ENCODE assay signal across 29 mouse cellular contexts in genomic region chr8:61527037-61527436, GRCm38 (mm10).
"Had no signal": no experiment of that assay in that cellular context is flagged by ENCODE, and none has a peak within 500 bp of the region (broad histone marks: within the 10 kb centered on the region; RNA-seq: fewer than 3 reads in every experiment).

No protein-coding gene starts in this region.

- H3K4me1 ChIP-seq: heart, embryonic 15.5 days; hindbrain, embryonic 10.5 days; hindbrain, embryonic 12.5 days; intestine, embryonic 15.5 days; limb, embryonic 10.5 days; limb, embryonic 12.5 days had no signal

- ATAC-seq: hindbrain, embryonic 16.5 days; inflammation-experienced regulatory T-cells, adult 6 months; intestine, embryonic 15.5 days; intestine, postnatal 0 days had no signal

- H3K27me3 ChIP-seq: heart, embryonic 13.5 days; heart, embryonic 15.5 days; hindbrain, embryonic 12.5 days; intestine, embryonic 15.5 days; limb, embryonic 12.5 days; liver, embryonic 13.5 days had no signal

- H3K4me3 ChIP-seq: gastrocnemius, adult 2 months; heart, adult 2 months; heart, embryonic 13.5 days; heart, embryonic 15.5 days; hindbrain, embryonic 10.5 days; hindbrain, embryonic 12.5 days; intestine, embryonic 15.5 days; layer of hippocampus, adult 2 months; left cerebral cortex, adult 2 months; limb, embryonic 10.5 days; limb, embryonic 12.5 days; liver, embryonic 13.5 days had no signal

- DNase-seq: gastrocnemius, adult 2 months; gastrocnemius, postnatal 14 days; gastrocnemius, postnatal 36 days; heart, adult 11 months; heart, adult 2 months; heart, postnatal 14 days; heart, postnatal 4 days; kidney, adult 18-20 months; kidney, adult 8-10 months; kidney, postnatal 10 days; kidney, postnatal 25 days; kidney, postnatal 4 days; liver; liver, embryonic 13.5 days had no signal

- H3K9me3 ChIP-seq: heart, embryonic 13.5 days; heart, embryonic 15.5 days; hindbrain, embryonic 10.5 days; hindbrain, embryonic 12.5 days; intestine, embryonic 15.5 days; limb, embryonic 10.5 days; limb, embryonic 12.5 days; liver, embryonic 13.5 days had no signal

- H3K27ac ChIP-seq: gastrocnemius, adult 2 months; heart, adult 2 months; heart, embryonic 13.5 days; heart, embryonic 15.5 days; hindbrain, embryonic 10.5 days; hindbrain, embryonic 12.5 days; hindbrain, embryonic 14.5 days; intestine, embryonic 15.5 days; layer of hippocampus, adult 2 months; left cerebral cortex, adult 2 months; limb, embryonic 10.5 days; limb, embryonic 12.5 days; liver, embryonic 13.5 days had no signal

- H3K4me2 ChIP-seq: heart, embryonic 11.5 days; heart, embryonic 13.5 days; heart, embryonic 15.5 days; hindbrain, embryonic 12.5 days; hindbrain, embryonic 14.5 days; intestine, embryonic 15.5 days; limb, embryonic 12.5 days; liver, embryonic 11.5 days; liver, embryonic 13.5 days had no signal

- H3K9ac ChIP-seq: heart, embryonic 13.5 days; heart, embryonic 15.5 days; hindbrain, embryonic 12.5 days; hindbrain, embryonic 14.5 days; intestine, embryonic 15.5 days; limb, embryonic 12.5 days; liver, embryonic 13.5 days had no signal
